Mouse (Mus musculus) embryonic facial prominence, embryonic 11.5 days (tissue): ENCODE data around the gene Spc24. TPM values are rescaled to one million over a fixed set of nuclear protein-coding genes. Genes with fewer than 3 reads are reported as not detected.
A peak's percentile ranks its signal among the peaks of the same experiment; 100 is the strongest.

ENCODE experiments used
- ATAC-seq: fragments of 200-750 bp; cut with Nextera tagmentation; replicated peaks from 2 replicates; pipeline ENCODE4 v1.8.0; 2017; ENCODE audit warnings: low read depth; ENCODE audit not compliant: insufficient number of reproducible peaks, low FRiP score, low TSS enrichment
- DNase-seq: peaks from one replicate; pipeline ENCODE4 v3.0.0-alpha.2; 2015; ENCODE audit warnings: low spot score
- H3K27ac ChIP-seq: fragments of 300-500 bp; sonication (generic); replicated peaks from 2 replicates; pipeline ENCODE4 v1.5.1; 2014; ENCODE audit warnings: mild to moderate bottlenecking, low read depth, low read length, control low read depth
- H3K27me3 ChIP-seq: fragments of 300-500 bp; sonication (generic); 2 replicates; pipeline ENCODE4 v1.6.1; 2014; ENCODE audit warnings: mild to moderate bottlenecking, low read length, moderate library complexity, mixed read lengths; ENCODE audit not compliant: control insufficient read depth, insufficient read depth
- H3K36me3 ChIP-seq: fragments of 300-500 bp; sonication (generic); replicated peaks from 2 replicates; pipeline ENCODE4 v1.6.1; 2014; ENCODE audit warnings: low read depth, mild to moderate bottlenecking, low read length, moderate library complexity, mixed read lengths; ENCODE audit not compliant: control insufficient read depth, insufficient read depth
- H3K4me1 ChIP-seq: fragments of 300-500 bp; sonication (generic); 2 replicates; pipeline ENCODE4 v1.6.1; 2014; ENCODE audit warnings: low read length, mixed read lengths; ENCODE audit not compliant: control insufficient read depth, insufficient read depth
- H3K4me2 ChIP-seq: fragments of 300-500 bp; sonication (generic); 2 replicates; pipeline ENCODE4 v1.6.1; 2014; ENCODE audit warnings: low read depth, mild to moderate bottlenecking, control low read depth, low read length, moderate library complexity
- H3K4me3 ChIP-seq: fragments of 300-500 bp; sonication (generic); 2 replicates; pipeline ENCODE4 v1.5.1; 2014; ENCODE audit warnings: low read depth, low read length, control low read depth
- H3K9ac ChIP-seq: fragments of 300-500 bp; sonication (generic); replicated peaks from 2 replicates; pipeline ENCODE4 v1.6.1; 2014; ENCODE audit warnings: mild to moderate bottlenecking, control low read depth, low read length
- H3K9me3 ChIP-seq: fragments of 300-500 bp; sonication (generic); replicated peaks from 2 replicates; pipeline ENCODE4 v1.6.1; 2016; ENCODE audit warnings: mild to moderate bottlenecking, low read length, inconsistent platforms, mixed read lengths; ENCODE audit not compliant: control insufficient read depth
- WGBS: fragments of 180-500 bp; shearing (Covaris S2); extraction: QIAGEN DNeasy Blood & Tissue Kit; methylation state at CpG from one replicate; pipeline ENCODE4 v1.1.7; 2014; 5-methylcytosine and 5-hydroxymethylcytosine counted together
- polyA plus RNA-seq: library from polyadenylated mRNA; unstranded; fragments of >200 nt; fragmentation: Nextera tagmentation; extraction: Ambion mirVana; gene quantifications from 2 replicates; pipeline ENCODE4 v1.2.1, GENCODE M21; 2014

Gene Spc24
- polyA plus RNA-seq, 1 experiment from 2014 or later: 132 TPM

GRCm38 (mm10) chr9:21726218-21726975 is 33.7 kb downstream of the Spc24 start:
- no peak for ATAC-seq
- Histone ChIP-seq H3K27me3 (no peaks in the 10 kb centered on the region), H3K27ac (no peak overlapping the region), H3K4me1 (peaks cover 3% of the 10 kb centered on the region; the same call in 1 of the 2 replicates), H3K4me2 (0 out of 2 replicates have a peak overlapping the region, but pooled peaks have one; percentile 7), H3K36me3 (no peaks in the 10 kb centered on the region; the same call in none of the 2 replicates), H3K9me3 (no peaks in the 10 kb centered on the region), H3K9ac (no peak overlapping the region), H3K4me3 (no peak overlapping the region)
- WGBS: 76% methylated on average over 14 of the region's 14 CpGs
- no peak for DNase-seq

- DNase-seq: no peak
- Histone ChIP-seq H3K4me3 (peak overlapping the region; percentile 75), H3K27me3 (no peaks in the 10 kb centered on the region), H3K36me3 (no peaks in the 10 kb centered on the region; the same call in none of the 2 replicates), H3K9ac (no peak overlapping the region; the same call in 1 of the 2 replicates), H3K4me1 (peaks cover 3% of the 10 kb centered on the region; the same call in 1 of the 2 replicates), H3K27ac (no peak overlapping the region), H3K9me3 (no peaks in the 10 kb centered on the region), H3K4me2 (peak overlapping the region; percentile 59)
- no peak for ATAC-seq
- WGBS: 88% methylated on average over 23 of the region's 23 CpGs
Measured at GRCm38 (mm10) chr9:21725224-21726121, 34.6 kb downstream of the Spc24 start.

GRCm38 (mm10) chr9:21724147-21724536 is 36.0 kb downstream of the Spc24 start:
- H3K27ac ChIP-seq: peak overlapping the region; percentile 93
- peak overlapping the region; percentile 75 for H3K4me3 ChIP-seq
- ATAC-seq (peak; percentile 94), DNase-seq (peak; percentile 98)
- H3K9me3 ChIP-seq: no peaks in the 10 kb centered on the region
- H3K4me2 ChIP-seq: peak overlapping the region; percentile 59
- peaks cover 3% of the 10 kb centered on the region; the same call in 1 of the 2 replicates for H3K4me1 ChIP-seq
- 1% methylated on average over 18 of the region's 18 CpGs for WGBS
- peak overlapping the region; percentile 79 for H3K9ac ChIP-seq
- no peaks in the 10 kb centered on the region for H3K27me3 ChIP-seq
- H3K36me3 ChIP-seq: no peaks in the 10 kb centered on the region; the same call in none of the 2 replicates

- Histone ChIP-seq H3K27me3 (no peaks in the 10 kb centered on the region), H3K4me1 (peaks cover 3% of the 10 kb centered on the region; the same call in 1 of the 2 replicates), H3K9me3 (no peaks in the 10 kb centered on the region), H3K4me3 (peak within 1 kb of the TSS; percentile 75), H3K27ac (peak within 1 kb of the TSS; percentile 93), H3K36me3 (no peaks in the 10 kb centered on the region; the same call in none of the 2 replicates), H3K4me2 (peak within 1 kb of the TSS; percentile 59), H3K9ac (peak within 1 kb of the TSS; percentile 79)
- ATAC-seq: peak; percentile 80
- under 1% methylated on average over 47 of the region's 47 CpGs for WGBS
- peak; percentile 95 for DNase-seq
Measured at GRCm38 (mm10) chr9:21723377-21724146, 36.5 kb downstream of the Spc24 start, which contains the start of gene Ldlr. Ldlr (plus strand) TSS chr9:21723483.

GRCm38 (mm10) chr9:21721036-21721435 is 39.1 kb downstream of the Spc24 start:
- H3K9me3 ChIP-seq: no peaks in the 10 kb centered on the region
- H3K27me3 ChIP-seq: no peaks in the 10 kb centered on the region
- no peak overlapping the region for H3K4me2 ChIP-seq
- H3K9ac ChIP-seq: no peak overlapping the region
- no peaks in the 10 kb centered on the region for H3K36me3 ChIP-seq
- no peak overlapping the region for H3K4me3 ChIP-seq
- DNase-seq (no peak), ATAC-seq (no peak)
- 80% methylated on average over 2 of the region's 2 CpGs for WGBS
- peaks cover 3% of the 10 kb centered on the region; the same call in 1 of the 2 replicates for H3K4me1 ChIP-seq
- no peak overlapping the region for H3K27ac ChIP-seq

GRCm38 (mm10) chr9:21717015-21717414 is 43.1 kb downstream of the Spc24 start:
- Histone ChIP-seq H3K27me3 (no peaks in the 10 kb centered on the region), H3K4me3 (no peak overlapping the region), H3K9ac (no peak overlapping the region), H3K27ac (no peak overlapping the region), H3K4me2 (no peak overlapping the region), H3K4me1 (no peaks in the 10 kb centered on the region), H3K9me3 (no peaks in the 10 kb centered on the region), H3K36me3 (no peaks in the 10 kb centered on the region)
- ATAC-seq (no peak), DNase-seq (no peak)
- 91% methylated on average over 2 of the region's 2 CpGs for WGBS

- no peaks in the 10 kb centered on the region for H3K9me3 ChIP-seq
- no peak overlapping the region for H3K4me3 ChIP-seq
- H3K4me2 ChIP-seq: no peak overlapping the region
- no peak for DNase-seq
- WGBS: 64% methylated on average over 4 of the region's 4 CpGs
- H3K27ac ChIP-seq: no peak overlapping the region
- ATAC-seq: no peak
- H3K9ac ChIP-seq: no peak overlapping the region
- no peaks in the 10 kb centered on the region for H3K36me3 ChIP-seq
- no peaks in the 10 kb centered on the region for H3K27me3 ChIP-seq
- H3K4me1 ChIP-seq: no peaks in the 10 kb centered on the region
Measured at GRCm38 (mm10) chr9:21715298-21715697, 44.8 kb downstream of the Spc24 start.
